Mouse (Mus musculus): Measurements from ENCODE around the gene Inpp5a. TPM values are rescaled to one million over a fixed set of nuclear protein-coding genes. Genes with fewer than 3 reads are reported as not detected.

The Inpp5a gene
- total RNA-seq, 1 experiment = 11.5 TPM

DNA sequence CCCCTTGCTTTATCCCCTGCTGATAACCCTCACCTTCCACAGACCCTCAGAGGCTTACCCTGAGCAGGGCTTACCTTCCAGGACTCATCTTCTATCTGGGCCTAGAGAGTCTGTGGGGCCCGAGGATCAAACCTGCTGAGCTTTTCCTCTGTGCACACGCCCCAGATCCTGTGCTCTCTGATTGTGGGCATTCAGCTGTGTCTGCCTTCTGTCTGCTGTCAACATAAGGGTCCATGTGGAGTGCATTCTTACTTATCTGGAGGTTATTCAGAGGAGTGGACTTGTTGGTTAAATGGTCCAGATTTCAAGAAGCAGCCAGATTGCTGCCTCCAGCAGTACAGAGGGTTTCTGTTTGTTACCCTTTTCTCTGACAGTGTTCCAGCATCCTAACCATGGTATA, 63.3 kb downstream of the Inpp5a start:
- Histone ChIP-seq H3K36me3 (ENCODE audit: control insufficient read depth, insufficient read depth, low read length, poor library complexity, severe bottlenecking) (no peaks in the 10 kb centered on the region), H3K27ac (ENCODE audit: insufficient read depth, low read depth, low read length, poor library complexity, severe bottlenecking) (no peak overlapping the region), H3K9ac (ENCODE audit: insufficient read depth, low read depth, low read length, poor library complexity, severe bottlenecking) (no peak overlapping the region), H3K4me3 (ENCODE audit: insufficient read depth in 1 of 2, low read depth in 1 of 2, low read length in 2 of 2, poor library complexity in 1 of 2, severe bottlenecking in 1 of 2) (no peak overlapping the region), H3K4me1 (ENCODE audit: control insufficient read depth in 2 of 2, insufficient read depth in 2 of 2, low read length in 2 of 2, poor library complexity in 1 of 2) (no peaks in the 10 kb centered on the region), H3K9me3 (ENCODE audit: control insufficient read depth, insufficient read depth, low read depth, low read length) (no peaks in the 10 kb centered on the region)
- no peak for DNase-seq (ENCODE audit: low read depth, low spot score)
- TF ChIP-seq CHD2 (IDR thresholded peaks at IDR 0.05; ENCODE audit: low read depth, low read length) (no peak), ZC3H11A (IDR thresholded peaks at IDR 0.05; ENCODE audit: borderline replicate concordance, low read depth, low read length) (no peak), ZNF384 (IDR thresholded peaks at IDR 0.05; ENCODE audit: low read depth, low read length) (no peak), HCFC1 (IDR thresholded peaks at IDR 0.05; ENCODE audit: borderline replicate concordance, insufficient read depth, low read length) (no peak), MAFK (IDR thresholded peaks at IDR 0.05; ENCODE audit: insufficient read depth, low read depth, low read length) (no peak)
- in situ Hi-C loops (cut with MboI; ENCODE audit: low sequenced_read_pairs in 2 of 2, unreplicated experiment in 2 of 2) = loop anchor here in 1 of 2 experiments (25.0 kb wide), 1 partner anchor 365 kb away; the partner anchor contains the start of gene Dpysl4

DNA sequence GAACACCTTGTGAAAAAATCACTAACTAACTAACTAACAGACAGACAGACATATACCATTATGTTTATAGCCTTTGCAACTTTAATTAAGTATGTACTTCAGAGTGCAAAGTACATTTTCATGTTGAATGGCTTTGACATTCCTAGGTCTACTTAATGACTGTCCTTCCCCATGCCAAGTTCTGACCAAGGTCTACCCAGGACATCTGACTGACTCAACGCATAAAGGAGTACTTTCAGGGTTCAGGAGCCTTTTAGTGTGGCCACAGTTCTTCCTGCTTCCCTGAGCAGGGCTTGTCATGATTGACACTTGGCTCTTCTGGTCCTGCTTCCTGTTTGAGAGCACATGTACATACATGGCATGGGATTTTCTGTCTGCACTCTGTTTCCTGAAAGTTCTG, 64.3 kb downstream of the Inpp5a start:
- no peak for DNase-seq (ENCODE audit: low read depth, low spot score)
- H3K9ac ChIP-seq (ENCODE audit: insufficient read depth, low read depth, low read length, poor library complexity, severe bottlenecking) = no peak overlapping the region
- no peaks in the 10 kb centered on the region for H3K36me3 ChIP-seq (ENCODE audit: control insufficient read depth, insufficient read depth, low read length, poor library complexity, severe bottlenecking)
- no peak overlapping the region for H3K27ac ChIP-seq (ENCODE audit: insufficient read depth, low read depth, low read length, poor library complexity, severe bottlenecking)
- TF ChIP-seq ZC3H11A (IDR thresholded peaks at IDR 0.05; ENCODE audit: borderline replicate concordance, low read depth, low read length) = no peak
- no peak for TF ChIP-seq MAFK (IDR thresholded peaks at IDR 0.05; ENCODE audit: insufficient read depth, low read depth, low read length)
- TF ChIP-seq HCFC1 (IDR thresholded peaks at IDR 0.05; ENCODE audit: borderline replicate concordance, insufficient read depth, low read length) = no peak
- TF ChIP-seq CHD2 (IDR thresholded peaks at IDR 0.05; ENCODE audit: low read depth, low read length) = no peak
- TF ChIP-seq ZNF384 (IDR thresholded peaks at IDR 0.05; ENCODE audit: low read depth, low read length) = no peak
- no peaks in the 10 kb centered on the region for H3K4me1 ChIP-seq (ENCODE audit: control insufficient read depth in 2 of 2, insufficient read depth in 2 of 2, low read length in 2 of 2, poor library complexity in 1 of 2)
- H3K9me3 ChIP-seq (ENCODE audit: control insufficient read depth, insufficient read depth, low read depth, low read length) = no peaks in the 10 kb centered on the region
- no peak overlapping the region for H3K4me3 ChIP-seq (ENCODE audit: insufficient read depth in 1 of 2, low read depth in 1 of 2, low read length in 2 of 2, poor library complexity in 1 of 2, severe bottlenecking in 1 of 2)
- in situ Hi-C loops (cut with MboI; ENCODE audit: low sequenced_read_pairs in 2 of 2, unreplicated experiment in 2 of 2) = loop anchor here in 1 of 2 experiments (25.0 kb wide), 1 partner anchor 366 kb away; the partner anchor contains the start of gene Dpysl4

DNA sequence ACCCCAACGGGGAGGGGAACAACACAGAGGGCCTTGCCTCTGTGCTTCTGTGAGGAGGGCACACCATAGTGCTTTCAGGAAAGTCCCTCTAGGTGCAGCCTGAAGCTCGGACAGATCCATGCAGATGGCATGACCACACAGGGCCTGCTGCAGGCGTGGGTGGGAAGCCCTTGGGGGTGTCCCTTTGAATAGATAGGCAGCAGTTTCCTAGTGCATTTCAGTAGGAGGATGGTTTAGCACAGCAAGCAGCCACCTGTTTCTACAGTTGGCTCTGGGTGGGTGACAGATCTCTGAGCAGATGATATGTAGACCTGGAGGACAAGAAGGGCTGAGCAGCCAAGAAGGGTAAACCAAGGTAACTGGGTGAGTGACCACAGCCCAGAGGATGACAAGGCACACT, 65.4 kb downstream of the Inpp5a start:
- Histone ChIP-seq H3K4me3 (ENCODE audit: insufficient read depth in 1 of 2, low read depth in 1 of 2, low read length in 2 of 2, poor library complexity in 1 of 2, severe bottlenecking in 1 of 2) (no peak overlapping the region), H3K27ac (ENCODE audit: insufficient read depth, low read depth, low read length, poor library complexity, severe bottlenecking) (no peak overlapping the region), H3K4me1 (ENCODE audit: control insufficient read depth in 2 of 2, insufficient read depth in 2 of 2, low read length in 2 of 2, poor library complexity in 1 of 2) (no peaks in the 10 kb centered on the region), H3K9ac (ENCODE audit: insufficient read depth, low read depth, low read length, poor library complexity, severe bottlenecking) (no peak overlapping the region), H3K9me3 (ENCODE audit: control insufficient read depth, insufficient read depth, low read depth, low read length) (no peaks in the 10 kb centered on the region), H3K36me3 (ENCODE audit: control insufficient read depth, insufficient read depth, low read length, poor library complexity, severe bottlenecking) (no peaks in the 10 kb centered on the region)
- in situ Hi-C loops (cut with MboI; ENCODE audit: low sequenced_read_pairs in 2 of 2, unreplicated experiment in 2 of 2) = loop anchor here in 1 of 2 experiments (25.0 kb wide), 1 partner anchor 367 kb away; the partner anchor contains the start of gene Dpysl4
- DNase-seq (ENCODE audit: low read depth, low spot score) = no peak
- TF ChIP-seq HCFC1 (IDR thresholded peaks at IDR 0.05; ENCODE audit: borderline replicate concordance, insufficient read depth, low read length) = no peak
- no peak for TF ChIP-seq ZNF384 (IDR thresholded peaks at IDR 0.05; ENCODE audit: low read depth, low read length)
- no peak for TF ChIP-seq MAFK (IDR thresholded peaks at IDR 0.05; ENCODE audit: insufficient read depth, low read depth, low read length)
- TF ChIP-seq ZC3H11A (IDR thresholded peaks at IDR 0.05; ENCODE audit: borderline replicate concordance, low read depth, low read length) = no peak
- no peak for TF ChIP-seq CHD2 (IDR thresholded peaks at IDR 0.05; ENCODE audit: low read depth, low read length)

DNA sequence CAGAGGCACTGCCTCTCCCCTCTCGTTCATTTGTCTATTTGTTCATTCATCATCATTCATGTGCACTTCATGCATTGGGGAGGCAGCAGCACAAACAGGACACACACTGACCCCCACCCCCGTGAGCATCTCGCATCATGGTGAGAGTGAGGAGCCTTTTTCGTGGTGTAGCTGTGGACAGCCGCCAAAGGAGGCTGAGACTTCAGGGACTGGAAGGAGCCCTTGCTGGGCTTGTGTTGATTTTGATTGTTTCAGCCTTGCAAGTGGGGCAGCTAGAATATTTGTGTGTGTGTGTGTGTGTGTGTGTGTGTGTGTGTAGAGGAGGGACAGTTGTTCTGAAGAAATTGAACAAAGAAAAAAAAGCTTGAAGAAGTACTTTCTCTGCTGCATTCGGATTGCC, 67.8 kb downstream of the Inpp5a start:
- no peaks in the 10 kb centered on the region for H3K36me3 ChIP-seq (ENCODE audit: control insufficient read depth, insufficient read depth, low read length, poor library complexity, severe bottlenecking)
- in situ Hi-C loops (cut with MboI; ENCODE audit: low sequenced_read_pairs in 2 of 2, unreplicated experiment in 2 of 2) = loop anchor here in 1 of 2 experiments (25.0 kb wide), 1 partner anchor 369 kb away; the partner anchor contains the start of gene Dpysl4
- TF ChIP-seq ZC3H11A (IDR thresholded peaks at IDR 0.05; ENCODE audit: borderline replicate concordance, low read depth, low read length) (no peak), MAFK (IDR thresholded peaks at IDR 0.05; ENCODE audit: insufficient read depth, low read depth, low read length) (no peak), ZNF384 (IDR thresholded peaks at IDR 0.05; ENCODE audit: low read depth, low read length) (no peak), HCFC1 (IDR thresholded peaks at IDR 0.05; ENCODE audit: borderline replicate concordance, insufficient read depth, low read length) (no peak), CHD2 (IDR thresholded peaks at IDR 0.05; ENCODE audit: low read depth, low read length) (no peak)
- H3K9me3 ChIP-seq (ENCODE audit: control insufficient read depth, insufficient read depth, low read depth, low read length) = no peaks in the 10 kb centered on the region
- no peaks in the 10 kb centered on the region for H3K4me1 ChIP-seq (ENCODE audit: control insufficient read depth in 2 of 2, insufficient read depth in 2 of 2, low read length in 2 of 2, poor library complexity in 1 of 2)
- no peak for DNase-seq (ENCODE audit: low read depth, low spot score)
- no peak overlapping the region for H3K27ac ChIP-seq (ENCODE audit: insufficient read depth, low read depth, low read length, poor library complexity, severe bottlenecking)
- H3K4me3 ChIP-seq (ENCODE audit: insufficient read depth in 1 of 2, low read depth in 1 of 2, low read length in 2 of 2, poor library complexity in 1 of 2, severe bottlenecking in 1 of 2) = no peak overlapping the region
- H3K9ac ChIP-seq (ENCODE audit: insufficient read depth, low read depth, low read length, poor library complexity, severe bottlenecking) = no peak overlapping the region

All from ES-E14 (cell line).